Mouse (Mus musculus): ENCODE measurements around the gene Trmt112. TPM values are rescaled to one million over a fixed set of nuclear protein-coding genes. Genes with fewer than 3 reads are reported as not detected.
"Not testable (repeated sequence)": the region's sequence is repeated elsewhere in the genome, so short reads cannot be mapped to it uniquely, and the experiment has no call there.

The Trmt112 gene
- polyA plus RNA-seq, 1 experiment from 2014 or later, result 136 TPM

DNA sequence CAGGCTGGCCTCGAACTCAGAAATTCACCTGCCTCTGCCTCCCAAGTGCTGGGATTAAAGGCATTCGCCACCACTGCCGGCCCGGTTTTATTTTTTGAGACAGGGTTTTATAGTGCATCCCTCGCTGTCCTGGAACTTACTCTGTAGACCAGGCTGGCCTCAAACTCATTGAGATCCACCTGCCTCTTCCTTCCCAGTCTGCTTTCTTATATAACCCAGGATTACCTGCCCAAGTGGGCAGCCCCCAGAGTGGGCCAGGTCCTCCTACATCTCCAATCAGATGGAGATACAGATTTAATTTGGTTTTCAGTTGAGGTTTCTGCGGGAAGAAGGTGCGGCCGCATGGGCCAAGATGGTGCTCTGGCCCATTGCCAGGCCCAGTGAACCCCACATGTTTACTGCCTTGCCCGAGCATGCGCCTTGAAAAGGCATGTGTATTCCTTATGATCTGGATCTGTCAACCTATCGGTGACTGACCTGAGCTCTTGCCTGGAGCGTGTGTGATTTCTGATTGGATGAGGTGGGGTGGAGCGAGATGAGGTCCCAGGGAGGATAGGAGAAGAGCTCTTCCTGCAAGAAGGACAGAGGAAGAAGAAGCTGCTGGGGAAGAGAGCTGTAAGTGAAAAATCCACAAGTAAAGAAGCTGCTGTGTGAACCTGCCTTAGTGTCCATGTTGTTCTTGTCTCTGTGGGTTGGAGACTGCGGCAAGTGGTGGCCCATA, 15.6 kb upstream of the Trmt112 start:
- WGBS, result 94% methylated on average over 14 of the region's 14 CpGs
- H3K4me1 ChIP-seq (replicated peaks), result no peaks in the 10 kb centered on the region
- no peak overlapping the region for H3K4me2 ChIP-seq (replicated peaks)
- no peak overlapping the region for H3K27ac ChIP-seq
- no peak overlapping the region for H3K9ac ChIP-seq (replicated peaks)
- ATAC-seq, result no peak
- H3K27me3 ChIP-seq, result no peaks in the 10 kb centered on the region
- H3K36me3 ChIP-seq, result no peaks in the 10 kb centered on the region
- H3K9me3 ChIP-seq, result 0 out of 2 replicates have a peak, but pooled peaks cover 4% of the 10 kb centered on the region
- no peak overlapping the region for H3K4me3 ChIP-seq (replicated peaks)

DNA sequence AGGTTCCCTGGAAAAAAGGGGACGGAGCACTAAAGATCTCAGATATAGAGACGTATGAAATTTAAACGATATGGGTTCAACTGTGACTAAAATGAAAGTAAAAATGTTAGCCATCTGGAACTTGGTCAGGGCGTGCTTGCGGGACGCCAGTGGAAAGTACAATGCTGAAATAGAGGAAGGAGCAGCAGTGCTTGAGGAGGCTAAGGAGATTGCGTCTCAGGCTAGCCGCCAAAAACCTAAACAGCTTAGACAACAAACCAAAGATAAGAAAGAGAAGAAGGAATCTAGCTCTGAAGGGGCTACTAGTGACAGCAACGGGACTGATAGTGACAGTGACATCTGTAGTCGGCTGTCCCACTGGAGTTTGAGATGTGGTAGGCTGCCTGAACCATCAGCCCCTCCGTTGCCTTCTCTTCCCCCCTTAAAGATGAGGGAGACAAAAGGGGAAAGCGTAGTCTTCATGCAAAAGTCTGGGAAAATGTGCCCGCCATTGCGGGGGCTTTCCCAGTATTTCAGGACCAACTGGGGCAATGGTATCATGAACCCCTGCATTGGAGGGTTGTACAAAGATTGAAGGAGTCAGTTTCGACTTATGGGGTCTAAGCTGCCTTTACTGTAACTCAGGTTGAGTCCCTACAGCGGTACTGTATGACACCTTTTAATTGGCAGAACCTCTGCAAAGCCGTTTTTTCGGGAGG, 13.7 kb upstream of the Trmt112 start:
- not testable (repeated sequence) for H3K4me3 ChIP-seq (replicated peaks); H3K36me3 ChIP-seq; H3K27ac ChIP-seq; H3K9me3 ChIP-seq; H3K9ac ChIP-seq (replicated peaks); ATAC-seq; H3K4me2 ChIP-seq (replicated peaks); H3K4me1 ChIP-seq (replicated peaks); H3K27me3 ChIP-seq
- 88% methylated on average over 18 of the region's 18 CpGs for WGBS

DNA sequence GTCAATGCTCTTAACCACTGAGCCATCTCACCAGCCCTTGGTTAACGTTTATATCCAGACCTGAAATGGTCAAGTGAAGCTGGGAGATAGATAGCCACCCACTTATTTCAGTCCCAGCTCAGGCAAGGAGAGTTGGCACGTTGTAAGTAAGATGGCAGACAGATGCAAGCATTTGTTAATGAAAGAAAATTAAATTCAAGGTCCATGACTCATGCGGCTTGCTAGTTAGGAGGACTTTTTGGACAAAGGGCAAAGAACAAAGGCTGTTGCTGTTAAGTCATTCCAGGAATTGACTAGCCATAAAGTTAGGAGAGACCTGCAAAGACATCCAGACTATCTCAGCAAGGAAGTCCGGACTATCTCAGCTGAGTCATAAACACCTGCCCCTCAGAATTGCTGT, 9.9 kb upstream of the Trmt112 start:
- Histone ChIP-seq H3K9ac (replicated peaks) (no peak overlapping the region), H3K4me2 (replicated peaks) (no peak overlapping the region), H3K36me3 (peaks cover 12% of the 10 kb centered on the region), H3K27ac (no peak overlapping the region), H3K4me3 (replicated peaks) (no peak overlapping the region), H3K27me3 (no peaks in the 10 kb centered on the region), H3K9me3 (0 out of 2 replicates have a peak, but pooled peaks cover 4% of the 10 kb centered on the region), H3K4me1 (replicated peaks) (no peaks in the 10 kb centered on the region)
- ATAC-seq, result no peak
- 82% methylated on average over 4 of the region's 4 CpGs for WGBS

DNA sequence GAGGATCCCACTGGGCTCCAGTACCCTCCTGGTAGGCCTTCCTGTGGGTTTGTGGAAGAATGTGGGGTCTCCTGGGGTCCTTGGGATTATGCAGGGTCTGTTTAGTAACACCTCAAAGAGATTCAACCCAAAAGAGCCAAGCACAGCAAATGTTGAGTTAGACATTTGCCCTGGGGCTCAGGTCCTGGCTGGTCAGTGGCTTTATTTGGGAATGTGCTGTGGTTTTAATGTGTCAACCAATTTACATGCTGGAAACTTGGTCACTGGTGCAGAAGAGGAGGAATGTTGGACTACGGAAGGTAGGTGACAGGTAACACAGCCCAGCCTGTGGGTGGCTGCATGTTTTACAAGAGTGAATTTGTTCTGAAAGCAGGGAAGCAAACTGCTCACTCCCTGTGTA, 6.5 kb upstream of the Trmt112 start:
- Histone ChIP-seq H3K4me3 (replicated peaks) (no peak overlapping the region), H3K27ac (no peak overlapping the region), H3K36me3 (peaks cover 36% of the 10 kb centered on the region), H3K9me3 (no peaks in the 10 kb centered on the region), H3K4me2 (replicated peaks) (no peak overlapping the region), H3K27me3 (no peaks in the 10 kb centered on the region), H3K4me1 (replicated peaks) (peaks cover 9% of the 10 kb centered on the region), H3K9ac (replicated peaks) (no peak overlapping the region)
- no peak for ATAC-seq
- 83% methylated on average over 1 of the region's 1 CpGs for WGBS

DNA sequence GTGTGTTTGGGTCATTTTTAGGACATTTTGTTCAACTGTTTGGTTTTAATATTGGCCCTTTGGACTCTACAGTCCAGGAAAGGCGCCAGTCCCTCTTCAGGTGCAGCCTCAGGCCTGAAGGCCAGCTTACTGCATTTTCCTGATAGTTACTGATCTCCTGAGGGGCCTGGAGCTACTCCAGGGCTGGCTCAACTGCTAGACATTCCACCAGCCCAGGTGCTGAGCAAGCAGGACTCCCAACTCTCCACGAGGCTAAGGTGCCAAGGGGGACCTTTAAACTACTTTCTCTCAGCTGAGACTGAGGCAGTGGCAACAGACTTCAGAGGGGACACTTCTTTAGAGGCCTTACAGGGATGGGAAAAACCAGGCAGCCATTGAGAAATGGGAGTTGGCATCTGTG, 4.7 kb upstream of the Trmt112 start:
- Histone ChIP-seq H3K9ac (replicated peaks) (no peak overlapping the region), H3K4me3 (replicated peaks) (no peak overlapping the region), H3K4me2 (replicated peaks) (no peak overlapping the region), H3K9me3 (no peaks in the 10 kb centered on the region), H3K27me3 (no peaks in the 10 kb centered on the region), H3K4me1 (replicated peaks) (peaks cover 22% of the 10 kb centered on the region), H3K36me3 (peaks cover 36% of the 10 kb centered on the region), H3K27ac (no peak overlapping the region)
- WGBS, result 82% methylated on average over 2 of the region's 2 CpGs
- ATAC-seq, result no peak

DNA sequence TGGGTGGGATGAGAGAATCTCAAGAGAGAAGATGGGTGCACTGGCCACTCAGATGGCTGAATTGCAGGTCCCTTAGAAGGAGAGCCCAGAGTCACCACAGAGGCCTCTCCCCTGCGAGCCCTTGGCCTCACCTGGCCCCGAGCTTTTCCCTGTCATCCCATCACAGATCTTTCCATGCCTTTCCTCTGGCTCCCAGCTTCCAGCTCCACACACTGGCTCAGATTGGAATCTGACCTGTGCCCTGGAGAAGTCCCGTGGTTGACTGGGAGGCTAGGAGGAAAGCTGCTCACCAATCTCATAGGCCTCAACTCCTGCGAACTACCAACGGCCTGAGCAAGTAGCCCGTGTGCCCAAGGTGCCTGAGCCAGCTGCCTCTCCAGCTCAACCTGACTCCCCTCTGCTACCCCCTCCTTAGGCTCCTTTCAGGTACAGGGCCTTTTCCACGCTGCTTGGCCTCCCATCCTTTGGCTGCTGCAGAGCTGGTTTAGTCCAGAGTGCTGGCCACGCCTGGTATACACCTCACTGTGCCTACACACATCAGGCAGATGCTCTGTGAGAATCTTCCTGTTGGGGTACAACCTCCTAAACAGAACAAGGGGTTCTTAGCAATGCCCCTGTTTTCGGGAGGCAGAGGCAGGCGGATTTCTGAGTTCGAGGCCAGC, 3.9 kb upstream of the Trmt112 start:
- H3K36me3 ChIP-seq, result peaks cover 36% of the 10 kb centered on the region
- no peaks in the 10 kb centered on the region for H3K27me3 ChIP-seq
- no peak overlapping the region for H3K27ac ChIP-seq
- no peak overlapping the region for H3K9ac ChIP-seq (replicated peaks)
- ATAC-seq, result no peak
- H3K9me3 ChIP-seq, result no peaks in the 10 kb centered on the region
- no peak overlapping the region for H3K4me3 ChIP-seq (replicated peaks)
- 90% methylated on average over 11 of the region's 11 CpGs for WGBS
- H3K4me1 ChIP-seq (replicated peaks), result peaks cover 24% of the 10 kb centered on the region
- no peak overlapping the region for H3K4me2 ChIP-seq (replicated peaks)

DNA sequence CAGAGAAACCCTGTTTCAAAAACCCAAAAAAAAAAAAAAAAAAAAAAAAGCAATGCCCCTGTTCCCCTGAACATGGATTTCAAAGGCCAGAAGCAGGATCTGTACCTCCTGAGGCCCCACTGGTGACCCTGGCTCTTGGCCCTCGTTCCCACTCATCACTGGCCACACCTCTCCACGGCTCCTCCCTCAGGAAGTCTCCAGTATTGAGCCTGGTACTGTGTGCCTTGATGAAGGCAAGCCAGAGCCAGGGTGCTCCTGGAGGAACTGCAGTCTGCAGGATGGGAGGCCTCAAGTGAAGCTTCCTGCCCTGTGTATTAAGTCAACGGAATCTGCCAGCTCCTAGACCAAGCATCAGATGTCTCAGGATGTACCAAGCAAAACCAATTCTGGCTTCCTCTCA, 3.3 kb upstream of the Trmt112 start:
- Histone ChIP-seq H3K4me1 (replicated peaks) (peaks cover 29% of the 10 kb centered on the region), H3K27me3 (no peaks in the 10 kb centered on the region), H3K4me2 (replicated peaks) (no peak overlapping the region), H3K36me3 (peaks cover 39% of the 10 kb centered on the region), H3K4me3 (replicated peaks) (no peak overlapping the region), H3K9ac (replicated peaks) (no peak overlapping the region), H3K9me3 (no peaks in the 10 kb centered on the region), H3K27ac (no peak overlapping the region)
- ATAC-seq, result no peak
- WGBS, result 95% methylated on average over 3 of the region's 3 CpGs

DNA sequence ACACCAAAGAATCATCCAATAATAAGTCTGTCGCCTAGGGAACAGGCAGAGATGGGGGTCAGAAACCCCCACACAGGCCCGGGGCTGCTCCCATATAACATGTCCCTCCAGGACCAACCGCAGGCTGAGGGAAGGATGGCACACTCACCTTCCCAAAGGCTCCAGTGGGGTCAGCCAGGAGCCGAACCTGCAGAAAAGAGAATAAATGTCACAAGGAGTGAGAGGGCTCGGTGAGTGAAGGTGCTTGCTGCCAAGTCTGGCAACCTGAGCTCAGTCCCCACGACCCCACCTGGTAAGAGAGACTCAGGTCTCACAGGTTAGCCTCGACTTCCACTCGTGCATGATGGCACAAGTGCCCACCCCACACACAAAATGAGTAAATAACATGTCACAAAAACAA, 2.4 kb upstream of the Trmt112 start:
- H3K9ac ChIP-seq (replicated peaks), result no peak overlapping the region; the same call in 1 of the 2 replicates
- 91% methylated on average over 8 of the region's 8 CpGs for WGBS
- H3K4me1 ChIP-seq (replicated peaks), result peaks cover 36% of the 10 kb centered on the region
- H3K4me3 ChIP-seq (replicated peaks), result no peak overlapping the region
- peaks cover 48% of the 10 kb centered on the region for H3K36me3 ChIP-seq
- ATAC-seq, result no peak
- H3K27ac ChIP-seq, result no peak overlapping the region
- H3K27me3 ChIP-seq, result no peaks in the 10 kb centered on the region
- no peaks in the 10 kb centered on the region for H3K9me3 ChIP-seq
- H3K4me2 ChIP-seq (replicated peaks), result no peak overlapping the region

DNA sequence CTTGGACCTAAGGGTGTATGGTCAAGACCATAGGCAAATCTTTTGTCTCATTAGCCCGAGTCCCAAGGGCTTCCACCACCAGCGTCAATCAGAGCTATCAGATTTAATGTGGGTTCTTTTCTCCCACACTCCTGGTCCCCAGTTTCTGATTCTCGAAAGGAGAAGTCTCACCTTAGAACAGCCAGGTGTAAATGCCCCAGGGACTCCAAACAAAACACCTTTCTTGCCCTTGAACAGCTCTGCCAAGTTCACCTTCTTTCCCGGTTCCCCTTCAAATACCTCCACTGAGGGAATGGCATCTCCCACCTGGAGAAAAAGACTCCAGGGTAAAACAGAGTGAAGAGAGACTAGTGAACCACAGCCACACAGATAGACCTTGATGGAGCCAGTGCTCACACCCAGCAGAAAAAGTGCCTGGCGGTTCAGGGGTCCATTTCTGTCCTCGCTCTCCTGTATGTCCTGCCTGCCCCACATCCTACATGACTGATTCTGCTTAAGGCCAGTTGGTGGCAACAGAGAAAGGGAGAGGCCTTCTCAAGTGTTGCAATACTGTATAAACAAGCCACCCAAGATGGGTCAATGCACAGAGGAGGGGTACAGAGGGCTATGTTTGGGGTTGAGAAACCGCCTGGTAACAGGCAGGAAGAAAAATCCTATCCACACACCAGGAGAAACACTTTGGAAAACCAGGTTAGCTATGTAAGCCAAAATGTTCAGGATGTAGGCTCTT, 1.5 kb upstream of the Trmt112 start:
- no peaks in the 10 kb centered on the region for H3K9me3 ChIP-seq
- 89% methylated on average over 7 of the region's 7 CpGs for whole genome bisulfite sequencing
- H3K9ac ChIP-seq (replicated peaks), result peak overlapping the region; percentile 79; the same call in 1 of the 2 replicates
- H3K4me2 ChIP-seq (replicated peaks), result peak overlapping the region; percentile 81
- no peaks in the 10 kb centered on the region for H3K27me3 ChIP-seq
- H3K4me1 ChIP-seq (replicated peaks), result peaks cover 36% of the 10 kb centered on the region
- ATAC-seq, result no peak
- peaks cover 56% of the 10 kb centered on the region for H3K36me3 ChIP-seq
- no peak overlapping the region for H3K27ac ChIP-seq
- peak overlapping the region; percentile 64; the same call in 1 of the 2 replicates for H3K4me3 ChIP-seq (replicated peaks)

DNA sequence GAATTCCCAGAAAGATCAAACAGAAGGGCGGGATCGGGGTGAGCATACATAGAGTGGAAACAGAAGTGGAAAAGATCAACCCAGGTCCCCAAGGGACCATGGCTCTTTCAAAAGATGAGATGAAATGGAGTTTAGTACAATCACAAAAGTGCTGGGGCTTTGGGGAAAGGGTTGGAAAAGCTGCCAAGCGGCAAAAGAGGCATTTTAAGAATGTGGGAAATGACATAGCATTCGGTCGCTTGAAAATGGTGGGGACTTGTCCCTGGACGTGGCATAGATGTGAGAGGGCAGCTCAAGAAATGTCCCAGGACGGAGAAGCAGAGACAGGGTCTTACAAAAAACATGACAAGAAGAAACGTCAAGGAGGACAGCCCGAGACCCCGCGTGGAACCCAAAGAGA, 477 bp upstream of the Trmt112 start:
- Histone ChIP-seq H3K27ac (peak overlapping the region; percentile 95), H3K4me2 (replicated peaks) (peak overlapping the region; percentile 81), H3K9ac (replicated peaks) (peak overlapping the region; percentile 79), H3K27me3 (no peaks in the 10 kb centered on the region), H3K4me3 (replicated peaks) (peak overlapping the region; percentile 64), H3K9me3 (no peaks in the 10 kb centered on the region), H3K36me3 (peaks cover 62% of the 10 kb centered on the region), H3K4me1 (replicated peaks) (peaks cover 36% of the 10 kb centered on the region)
- ATAC-seq, result no peak
- 13% methylated on average over 11 of the region's 11 CpGs for WGBS

DNA sequence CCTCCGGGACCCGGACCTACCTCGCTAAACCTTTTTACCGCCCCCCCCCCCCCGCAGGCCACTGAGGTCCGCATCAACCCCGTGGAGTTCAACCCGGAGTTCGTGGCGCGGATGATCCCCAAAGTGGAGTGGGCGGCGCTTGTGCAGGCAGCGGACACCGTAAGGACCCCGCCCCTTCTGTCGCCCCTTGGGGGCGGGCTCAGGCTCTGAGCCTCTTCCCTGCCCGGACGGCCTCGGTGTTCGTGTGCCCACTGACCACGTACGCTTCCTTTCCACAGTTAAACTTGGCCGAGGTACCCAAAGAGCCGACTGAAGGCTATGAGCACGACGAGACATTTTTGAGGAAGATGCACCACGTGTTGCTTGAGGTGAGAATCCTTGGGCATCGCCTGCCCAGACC, 808 bp downstream of the Trmt112 start:
- H3K9ac ChIP-seq (replicated peaks), result peak overlapping the region; percentile 79
- under 1% methylated on average over 28 of the region's 30 CpGs for WGBS
- not testable (repeated sequence) for H3K9me3 ChIP-seq, H3K27me3 ChIP-seq
- peak overlapping the region; percentile 95 for H3K27ac ChIP-seq
- peak overlapping the region; percentile 64 for H3K4me3 ChIP-seq (replicated peaks)
- peaks cover 36% of the 10 kb centered on the region for H3K4me1 ChIP-seq (replicated peaks)
- peaks cover 55% of the 10 kb centered on the region for H3K36me3 ChIP-seq
- peak overlapping the region; percentile 81 for H3K4me2 ChIP-seq (replicated peaks)
- ATAC-seq, result peak; percentile 27

Data from midbrain, embryonic 13.5 days (tissue).